Mouse (Mus musculus): ENCODE results near the gene Hcfc1.

- TF ChIP-seq CTCF (IDR thresholded peaks at IDR 0.05; ENCODE audit: low read depth, low read length) (no peak), POLR2A (IDR thresholded peaks at IDR 0.05; ENCODE audit: extremely low read depth, insufficient read depth, low read length) (no peak)
Observed at GRCm38 (mm10) chrX:73966248-73967176, at the start of gene Hcfc1.

All from liver, adult 2 months (tissue).